Mouse (Mus musculus): ENCODE data around the gene Pus7. TPM values are rescaled to one million over a fixed set of nuclear protein-coding genes. Genes with fewer than 3 reads are reported as not detected.

Gene Pus7
- polyA plus RNA-seq, 1 experiment: 4.4 TPM

DNA sequence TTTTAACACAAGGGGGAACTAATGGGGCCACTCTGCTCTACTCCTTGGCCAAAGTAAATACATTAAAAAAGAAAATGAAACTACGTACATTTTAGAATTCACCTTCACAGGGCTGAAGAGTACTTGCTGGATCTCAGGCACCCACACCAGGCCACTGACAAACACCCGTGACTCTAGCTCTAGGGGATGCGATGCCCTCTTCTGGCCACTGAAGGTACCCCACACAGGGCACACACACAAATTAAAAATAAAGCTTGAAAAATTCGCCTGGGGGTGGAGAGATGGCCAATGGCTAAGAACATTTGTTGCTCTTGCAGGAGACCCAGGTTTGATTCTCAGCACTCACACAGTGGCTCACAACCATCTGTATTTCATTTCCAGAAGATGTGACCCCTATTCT lies 27.1 kb downstream of the Pus7 start:
- Histone ChIP-seq H3K4me1 (ENCODE audit: control insufficient read depth, insufficient read depth, low read length) (no peaks in the 10 kb centered on the region), H3K27me3 (replicated peaks; ENCODE audit: control insufficient read depth, insufficient read depth, low read length) (no peaks in the 10 kb centered on the region), H3K4me3 (ENCODE audit: insufficient read depth, low read depth, low read length) (no peak overlapping the region), H3K27ac (ENCODE audit: insufficient read depth, low read depth, low read length) (no peak overlapping the region), H3K36me3 (ENCODE audit: control insufficient read depth, insufficient read depth, low read length) (no peaks in the 10 kb centered on the region; the same call in 1 of the 2 replicates)
- no peak for DNase-seq
- no peak for TF ChIP-seq POLR2A (IDR thresholded peaks at IDR 0.05; ENCODE audit: low read depth, low read length)
- no peak for TF ChIP-seq CTCF (conservative IDR thresholded peaks at IDR 0.05; ENCODE audit: insufficient read depth, insufficient read length, low read depth, low read length)
- 98% methylated on average over 4 of the region's 4 CpGs for WGBS

DNA sequence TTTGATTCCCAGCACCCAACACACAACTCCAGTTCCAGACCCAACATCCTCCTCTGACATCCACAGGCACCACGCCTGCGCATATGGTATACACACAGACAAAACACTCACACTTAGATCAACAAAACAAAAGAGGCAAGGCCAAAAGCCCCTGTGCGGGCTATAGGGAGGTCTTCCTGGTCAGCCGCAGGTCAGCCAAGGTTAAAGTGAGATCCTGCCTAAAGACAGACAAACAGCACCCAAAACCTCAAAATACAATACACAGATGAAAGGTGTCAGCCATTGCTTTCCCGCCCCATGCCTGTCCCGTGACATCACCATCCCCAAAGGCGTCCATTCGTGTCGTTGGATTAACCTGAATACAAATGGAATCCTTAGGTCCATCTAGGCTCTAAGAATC lies 27.9 kb downstream of the Pus7 start:
- H3K27me3 ChIP-seq (replicated peaks; ENCODE audit: control insufficient read depth, insufficient read depth, low read length): no peaks in the 10 kb centered on the region
- TF ChIP-seq POLR2A (IDR thresholded peaks at IDR 0.05; ENCODE audit: low read depth, low read length) (no peak), CTCF (conservative IDR thresholded peaks at IDR 0.05; ENCODE audit: insufficient read depth, insufficient read length, low read depth, low read length) (no peak)
- no peaks in the 10 kb centered on the region for H3K4me1 ChIP-seq (ENCODE audit: control insufficient read depth, insufficient read depth, low read length)
- no peak overlapping the region for H3K27ac ChIP-seq (ENCODE audit: insufficient read depth, low read depth, low read length)
- H3K36me3 ChIP-seq (ENCODE audit: control insufficient read depth, insufficient read depth, low read length): no peaks in the 10 kb centered on the region; the same call in 1 of the 2 replicates
- H3K4me3 ChIP-seq (ENCODE audit: insufficient read depth, low read depth, low read length): no peak overlapping the region
- WGBS: 96% methylated on average over 9 of the region's 9 CpGs
- DNase-seq: no peak

DNA sequence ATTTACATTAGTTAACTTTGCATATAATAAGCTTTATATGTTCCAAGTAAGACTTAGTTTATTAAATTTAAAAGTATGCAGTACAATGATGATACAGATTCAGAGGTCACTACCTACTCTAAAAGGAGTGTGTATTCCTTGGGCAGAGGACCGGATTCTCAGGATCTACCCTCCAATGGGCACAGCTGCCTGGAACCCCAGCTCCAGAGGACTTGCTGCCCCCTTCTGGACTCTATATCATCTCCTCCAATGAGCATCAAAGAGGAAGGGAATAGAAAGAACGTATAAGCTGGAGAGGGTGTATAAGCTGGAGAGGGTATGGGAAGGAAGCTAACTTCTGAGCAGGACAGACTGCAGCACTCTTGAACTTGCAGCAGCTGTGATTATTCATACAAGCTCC lies 33.6 kb downstream of the Pus7 start:
- H3K27ac ChIP-seq (ENCODE audit: insufficient read depth, low read depth, low read length): no peak overlapping the region
- H3K36me3 ChIP-seq (ENCODE audit: control insufficient read depth, insufficient read depth, low read length): no peaks in the 10 kb centered on the region
- no peaks in the 10 kb centered on the region for H3K4me1 ChIP-seq (ENCODE audit: control insufficient read depth, insufficient read depth, low read length)
- H3K4me3 ChIP-seq (ENCODE audit: insufficient read depth, low read depth, low read length): no peak overlapping the region
- WGBS: 70% methylated on average over 2 of the region's 2 CpGs
- H3K27me3 ChIP-seq (replicated peaks; ENCODE audit: control insufficient read depth, insufficient read depth, low read length): no peaks in the 10 kb centered on the region
- no peak for DNase-seq
- TF ChIP-seq POLR2A (IDR thresholded peaks at IDR 0.05; ENCODE audit: low read depth, low read length): no peak
- 0 out of 2 replicates have a peak, but pooled peaks have one; percentile 11 for TF ChIP-seq CTCF (conservative IDR thresholded peaks at IDR 0.05; ENCODE audit: insufficient read depth, insufficient read length, low read depth, low read length)

DNA sequence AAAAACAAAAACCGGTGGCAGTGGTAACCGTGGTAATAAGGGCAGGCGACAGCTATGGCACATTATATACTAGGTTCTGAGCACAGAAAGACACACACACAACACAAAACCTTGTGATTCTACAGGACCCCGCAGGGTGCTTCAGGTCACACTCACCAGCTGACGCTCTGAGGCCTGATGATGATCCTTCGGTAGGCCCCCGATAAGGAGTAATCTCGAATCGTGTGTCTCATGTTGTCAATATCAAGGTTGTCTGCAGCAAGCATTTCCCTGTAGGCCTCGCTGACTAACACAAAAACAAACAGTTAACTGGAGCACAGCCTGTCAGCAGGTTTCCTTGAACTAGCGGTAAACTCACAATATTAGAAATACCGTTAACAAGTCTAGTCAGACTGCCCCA lies 40.2 kb downstream of the Pus7 start:
- Histone ChIP-seq H3K36me3 (ENCODE audit: control insufficient read depth, insufficient read depth, low read length) (no peaks in the 10 kb centered on the region), H3K4me1 (ENCODE audit: control insufficient read depth, insufficient read depth, low read length) (no peaks in the 10 kb centered on the region), H3K27ac (ENCODE audit: insufficient read depth, low read depth, low read length) (no peak overlapping the region), H3K4me3 (ENCODE audit: insufficient read depth, low read depth, low read length) (no peak overlapping the region), H3K27me3 (replicated peaks; ENCODE audit: control insufficient read depth, insufficient read depth, low read length) (no peaks in the 10 kb centered on the region)
- WGBS: 96% methylated on average over 12 of the region's 12 CpGs
- TF ChIP-seq POLR2A (IDR thresholded peaks at IDR 0.05; ENCODE audit: low read depth, low read length) (no peak), CTCF (conservative IDR thresholded peaks at IDR 0.05; ENCODE audit: insufficient read depth, insufficient read length, low read depth, low read length) (no peak)
- DNase-seq: no peak

DNA sequence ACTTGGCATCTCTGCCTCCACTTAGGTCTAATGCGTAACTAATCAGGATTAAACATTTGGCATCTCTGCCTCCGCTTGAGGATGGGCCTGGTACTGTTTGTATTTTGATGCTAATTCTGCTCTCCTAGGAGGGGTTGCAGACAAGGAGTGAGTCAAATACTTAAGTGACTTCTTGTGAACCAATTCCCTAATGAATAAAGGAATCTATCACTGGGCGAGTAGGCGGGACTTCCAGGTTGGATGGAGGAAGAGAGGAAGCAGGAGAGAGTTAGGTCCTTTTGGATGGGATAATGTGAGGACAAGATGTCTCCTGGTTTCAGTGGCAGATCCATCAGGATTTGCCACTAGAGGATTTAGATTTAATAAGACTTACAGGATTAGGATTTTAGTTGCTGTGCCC lies 46.4 kb downstream of the Pus7 start:
- H3K36me3 ChIP-seq (ENCODE audit: control insufficient read depth, insufficient read depth, low read length): no peaks in the 10 kb centered on the region
- no peak for DNase-seq
- H3K4me1 ChIP-seq (ENCODE audit: control insufficient read depth, insufficient read depth, low read length): no peaks in the 10 kb centered on the region
- WGBS: 83% methylated on average over 4 of the region's 4 CpGs
- no peak overlapping the region for H3K27ac ChIP-seq (ENCODE audit: insufficient read depth, low read depth, low read length)
- no peak overlapping the region for H3K4me3 ChIP-seq (ENCODE audit: insufficient read depth, low read depth, low read length)
- no peak for TF ChIP-seq CTCF (conservative IDR thresholded peaks at IDR 0.05; ENCODE audit: insufficient read depth, insufficient read length, low read depth, low read length)
- TF ChIP-seq POLR2A (IDR thresholded peaks at IDR 0.05; ENCODE audit: low read depth, low read length): no peak
- H3K27me3 ChIP-seq (replicated peaks; ENCODE audit: control insufficient read depth, insufficient read depth, low read length): no peaks in the 10 kb centered on the region

DNA sequence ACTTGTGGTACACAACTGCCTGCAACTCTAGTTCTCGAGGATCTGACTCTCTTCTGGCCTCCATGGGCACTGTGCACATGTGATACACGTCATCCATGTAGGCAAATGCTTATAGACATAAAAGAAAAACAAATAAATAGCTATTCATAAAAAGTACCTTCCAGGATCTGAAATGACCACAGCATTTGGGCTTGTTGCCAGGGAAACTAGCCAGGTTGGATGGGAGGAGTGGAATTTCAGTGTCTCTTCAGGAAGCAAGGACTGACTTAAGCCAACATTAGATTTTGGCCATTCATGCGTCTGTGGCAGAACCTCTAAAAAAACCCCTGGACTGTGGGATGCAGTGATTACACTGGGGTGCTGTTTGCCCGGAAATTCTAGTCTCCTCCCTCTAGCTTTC lies 47.1 kb downstream of the Pus7 start:
- DNase-seq: peak; percentile 23
- TF ChIP-seq POLR2A (IDR thresholded peaks at IDR 0.05; ENCODE audit: low read depth, low read length) (no peak), CTCF (conservative IDR thresholded peaks at IDR 0.05; ENCODE audit: insufficient read depth, insufficient read length, low read depth, low read length) (no peak)
- WGBS: 60% methylated on average over 4 of the region's 4 CpGs
- H3K36me3 ChIP-seq (ENCODE audit: control insufficient read depth, insufficient read depth, low read length): no peaks in the 10 kb centered on the region
- H3K27ac ChIP-seq (ENCODE audit: insufficient read depth, low read depth, low read length): no peak overlapping the region
- no peaks in the 10 kb centered on the region for H3K27me3 ChIP-seq (replicated peaks; ENCODE audit: control insufficient read depth, insufficient read depth, low read length)
- H3K4me3 ChIP-seq (ENCODE audit: insufficient read depth, low read depth, low read length): no peak overlapping the region
- H3K4me1 ChIP-seq (ENCODE audit: control insufficient read depth, insufficient read depth, low read length): no peaks in the 10 kb centered on the region

DNA sequence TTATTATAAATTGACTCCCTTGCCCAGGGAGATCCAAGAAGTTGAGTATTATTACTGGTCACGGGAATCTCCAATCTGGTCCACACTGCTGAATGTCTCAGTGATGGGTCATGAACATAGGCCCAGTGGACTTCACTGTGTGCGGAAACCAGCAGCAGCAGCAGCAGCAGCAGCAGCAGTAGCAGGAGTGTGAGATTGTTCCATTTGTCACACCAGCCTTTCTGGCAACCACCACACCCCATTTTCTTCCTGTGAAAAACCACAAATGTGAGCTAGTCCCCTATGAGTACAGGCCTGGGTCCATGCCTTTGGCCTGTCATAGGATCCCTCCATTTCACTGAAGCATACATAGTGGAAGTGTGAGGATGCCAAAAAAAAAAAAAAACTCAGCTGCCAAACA lies 61.6 kb downstream of the Pus7 start:
- Histone ChIP-seq H3K4me1 (ENCODE audit: control insufficient read depth, insufficient read depth, low read length) (no peaks in the 10 kb centered on the region), H3K4me3 (ENCODE audit: insufficient read depth, low read depth, low read length) (no peak overlapping the region), H3K27ac (ENCODE audit: insufficient read depth, low read depth, low read length) (no peak overlapping the region), H3K27me3 (replicated peaks; ENCODE audit: control insufficient read depth, insufficient read depth, low read length) (no peaks in the 10 kb centered on the region), H3K36me3 (ENCODE audit: control insufficient read depth, insufficient read depth, low read length) (no peaks in the 10 kb centered on the region)
- WGBS: 93% methylated on average over 2 of the region's 2 CpGs
- TF ChIP-seq POLR2A (IDR thresholded peaks at IDR 0.05; ENCODE audit: low read depth, low read length): no peak
- TF ChIP-seq CTCF (conservative IDR thresholded peaks at IDR 0.05; ENCODE audit: insufficient read depth, insufficient read length, low read depth, low read length): no peak
- no peak for DNase-seq
